Mouse (Mus musculus): Measurements from ENCODE around the gene Crls1. TPM values are rescaled to one million over a fixed set of nuclear protein-coding genes. Genes with fewer than 3 reads are reported as not detected.

Crls1 gene
- total and polyA plus RNA-seq, 3 experiments, result 39.2 to 51.7 (median 48.8) TPM

- ATAC-seq (ENCODE audit: extremely low read depth, insufficient number of reproducible peaks, low FRiP score, poor library complexity, severe bottlenecking), result no peak
- Histone ChIP-seq H3K4me3 (ENCODE audit: low read depth, low read length) (no peak overlapping the region), H3K27me3 (ENCODE audit: insufficient read depth, low read length) (peaks cover 5% of the 10 kb centered on the region), H3K4me1 (ENCODE audit: insufficient read depth, low read depth, low read length) (peaks cover 2% of the 10 kb centered on the region; the same call in 1 of the 2 replicates), H3K9me3 (replicated peaks) (no peaks in the 10 kb centered on the region), H3K36me3 (replicated peaks) (no peaks in the 10 kb centered on the region)
- TF ChIP-seq GATA2 (IDR thresholded peaks at IDR 0.05; ENCODE audit: borderline replicate concordance, low read depth, low read length), result no peak
- TF ChIP-seq POLR2AphosphoS5 (IDR thresholded peaks at IDR 0.05; ENCODE audit: insufficient replicate concordance, low read depth, low read length), result no peak
- no peak for TF ChIP-seq TAL1 (conservative IDR thresholded peaks at IDR 0.05; ENCODE audit: low read depth, low read length)
- TF ChIP-seq GATA1 (IDR thresholded peaks at IDR 0.05; ENCODE audit: borderline replicate concordance, low read length), result no peak
- no peak for TF ChIP-seq CTCF (IDR thresholded peaks at IDR 0.05; ENCODE audit: low read depth, low read length)
- no peak for DNase-seq (ENCODE audit: low spot score)
Observed at GRCm38 (mm10) chr2:132901636-132902035, 55.2 kb downstream of the Crls1 start.

GRCm38 (mm10) chr2:132902056-132902455 is 55.6 kb downstream of the Crls1 start:
- Histone ChIP-seq H3K4me1 (ENCODE audit: insufficient read depth, low read depth, low read length) (peaks cover 4% of the 10 kb centered on the region; the same call in 1 of the 2 replicates), H3K36me3 (replicated peaks) (no peaks in the 10 kb centered on the region), H3K9me3 (replicated peaks) (no peaks in the 10 kb centered on the region), H3K4me3 (ENCODE audit: low read depth, low read length) (no peak overlapping the region), H3K27me3 (ENCODE audit: insufficient read depth, low read length) (0 out of 2 replicates have a peak, but pooled peaks cover 3% of the 10 kb centered on the region)
- TF ChIP-seq POLR2AphosphoS5 (IDR thresholded peaks at IDR 0.05; ENCODE audit: insufficient replicate concordance, low read depth, low read length) (no peak), TAL1 (conservative IDR thresholded peaks at IDR 0.05; ENCODE audit: low read depth, low read length) (no peak), GATA2 (IDR thresholded peaks at IDR 0.05; ENCODE audit: borderline replicate concordance, low read depth, low read length) (no peak), GATA1 (IDR thresholded peaks at IDR 0.05; ENCODE audit: borderline replicate concordance, low read length) (no peak), CTCF (IDR thresholded peaks at IDR 0.05; ENCODE audit: low read depth, low read length) (no peak)
- DNase-seq (ENCODE audit: low spot score) (no peak), ATAC-seq (ENCODE audit: extremely low read depth, insufficient number of reproducible peaks, low FRiP score, poor library complexity, severe bottlenecking) (no peak)

GRCm38 (mm10) chr2:132903498-132903897 is 57.0 kb downstream of the Crls1 start:
- H3K27me3 ChIP-seq (ENCODE audit: insufficient read depth, low read length), result no peaks in the 10 kb centered on the region
- ATAC-seq (ENCODE audit: extremely low read depth, insufficient number of reproducible peaks, low FRiP score, poor library complexity, severe bottlenecking) (peak; percentile 58; the same call in 1 of the 2 replicates), DNase-seq (ENCODE audit: low spot score) (peak; percentile 21)
- no peaks in the 10 kb centered on the region for H3K36me3 ChIP-seq (replicated peaks)
- H3K4me3 ChIP-seq (ENCODE audit: low read depth, low read length), result no peak overlapping the region
- TF ChIP-seq GATA1 (IDR thresholded peaks at IDR 0.05; ENCODE audit: borderline replicate concordance, low read length) (no peak), CTCF (IDR thresholded peaks at IDR 0.05; ENCODE audit: low read depth, low read length) (peak; percentile 30)
- no peaks in the 10 kb centered on the region for H3K9me3 ChIP-seq (replicated peaks)
- peaks cover 4% of the 10 kb centered on the region; the same call in 1 of the 2 replicates for H3K4me1 ChIP-seq (ENCODE audit: insufficient read depth, low read depth, low read length)

- TF ChIP-seq TAL1 (conservative IDR thresholded peaks at IDR 0.05; ENCODE audit: low read depth, low read length) (no peak), CTCF (IDR thresholded peaks at IDR 0.05; ENCODE audit: low read depth, low read length) (no peak), GATA1 (IDR thresholded peaks at IDR 0.05; ENCODE audit: borderline replicate concordance, low read length) (no peak), POLR2AphosphoS5 (IDR thresholded peaks at IDR 0.05; ENCODE audit: insufficient replicate concordance, low read depth, low read length) (no peak), GATA2 (IDR thresholded peaks at IDR 0.05; ENCODE audit: borderline replicate concordance, low read depth, low read length) (no peak)
- no peak for ATAC-seq (ENCODE audit: extremely low read depth, insufficient number of reproducible peaks, low FRiP score, poor library complexity, severe bottlenecking)
- DNase-seq (ENCODE audit: low spot score), result no peak
- H3K4me3 ChIP-seq (ENCODE audit: low read depth, low read length), result no peak overlapping the region
- H3K27me3 ChIP-seq (ENCODE audit: insufficient read depth, low read length), result no peaks in the 10 kb centered on the region
- no peaks in the 10 kb centered on the region for H3K36me3 ChIP-seq (replicated peaks)
- no peaks in the 10 kb centered on the region for H3K9me3 ChIP-seq (replicated peaks)
- peaks cover 4% of the 10 kb centered on the region; the same call in 1 of the 2 replicates for H3K4me1 ChIP-seq (ENCODE audit: insufficient read depth, low read depth, low read length)
Observed at GRCm38 (mm10) chr2:132904961-132905360, 58.5 kb downstream of the Crls1 start.

- peaks cover 4% of the 10 kb centered on the region; the same call in 1 of the 2 replicates for H3K4me1 ChIP-seq (ENCODE audit: insufficient read depth, low read depth, low read length)
- TF ChIP-seq GATA2 (IDR thresholded peaks at IDR 0.05; ENCODE audit: borderline replicate concordance, low read depth, low read length) (no peak), TAL1 (conservative IDR thresholded peaks at IDR 0.05; ENCODE audit: low read depth, low read length) (no peak), GATA1 (IDR thresholded peaks at IDR 0.05; ENCODE audit: borderline replicate concordance, low read length) (no peak), CTCF (IDR thresholded peaks at IDR 0.05; ENCODE audit: low read depth, low read length) (no peak; the same call in 1 of the 2 replicates), POLR2AphosphoS5 (IDR thresholded peaks at IDR 0.05; ENCODE audit: insufficient replicate concordance, low read depth, low read length) (no peak)
- no peaks in the 10 kb centered on the region for H3K36me3 ChIP-seq (replicated peaks)
- ATAC-seq (ENCODE audit: extremely low read depth, insufficient number of reproducible peaks, low FRiP score, poor library complexity, severe bottlenecking) (no peak), DNase-seq (ENCODE audit: low spot score) (no peak)
- no peaks in the 10 kb centered on the region for H3K9me3 ChIP-seq (replicated peaks)
- H3K4me3 ChIP-seq (ENCODE audit: low read depth, low read length), result no peak overlapping the region
- no peaks in the 10 kb centered on the region for H3K27me3 ChIP-seq (ENCODE audit: insufficient read depth, low read length)
Observed at GRCm38 (mm10) chr2:132906763-132907162, 60.3 kb downstream of the Crls1 start.

GRCm38 (mm10) chr2:132914785-132915184 is 68.3 kb downstream of the Crls1 start:
- H3K36me3 ChIP-seq (replicated peaks), result no peaks in the 10 kb centered on the region
- no peak for TF ChIP-seq GATA2 (IDR thresholded peaks at IDR 0.05; ENCODE audit: borderline replicate concordance, low read depth, low read length)
- no peak for TF ChIP-seq TAL1 (conservative IDR thresholded peaks at IDR 0.05; ENCODE audit: low read depth, low read length)
- TF ChIP-seq GATA1 (IDR thresholded peaks at IDR 0.05; ENCODE audit: borderline replicate concordance, low read length), result no peak
- no peak for TF ChIP-seq POLR2AphosphoS5 (IDR thresholded peaks at IDR 0.05; ENCODE audit: insufficient replicate concordance, low read depth, low read length)
- no peak for TF ChIP-seq CTCF (IDR thresholded peaks at IDR 0.05; ENCODE audit: low read depth, low read length)
- no peaks in the 10 kb centered on the region for H3K27me3 ChIP-seq (ENCODE audit: insufficient read depth, low read length)
- H3K9me3 ChIP-seq (replicated peaks), result no peaks in the 10 kb centered on the region
- no peak overlapping the region for H3K4me3 ChIP-seq (ENCODE audit: low read depth, low read length)
- no peak for DNase-seq (ENCODE audit: low spot score)
- no peak for ATAC-seq (ENCODE audit: extremely low read depth, insufficient number of reproducible peaks, low FRiP score, poor library complexity, severe bottlenecking)
- no peaks in the 10 kb centered on the region for H3K4me1 ChIP-seq (ENCODE audit: insufficient read depth, low read depth, low read length)

Other genes starting within 250 kb of the Crls1 start
- 4.9 and 5.2 TPM in 2 replicates for gene Shld1, start 159.7 kb upstream of the Crls1 start, total RNA-seq (2014; fragmentation: Nextera tagmentation)
- gene Shld1, start 159.7 kb upstream of the Crls1 start, total RNA-seq (2017), result 15.0 and 19.6 TPM in 2 replicates
- gene Shld1, start 159.7 kb upstream of the Crls1 start, polyA plus RNA-seq (2012), result 1.2 and 2.7 TPM in 2 replicates
- gene Chgb, start 65.4 kb upstream of the Crls1 start, total RNA-seq (2014; fragmentation: Nextera tagmentation), result not detected in 2 replicates
- 0.12 and 0.33 TPM in 2 replicates for gene Chgb, start 65.4 kb upstream of the Crls1 start, total RNA-seq (2017)
- gene Chgb, start 65.4 kb upstream of the Crls1 start, polyA plus RNA-seq (2012), result 0.04 TPM in 1 of 2 replicates, not detected in the other
- 26.0 and 42.0 TPM in 2 replicates for gene Trmt6, start 30.6 kb upstream of the Crls1 start, total RNA-seq (2014; fragmentation: Nextera tagmentation)
- 46.9 and 56.4 TPM in 2 replicates for gene Trmt6, start 30.6 kb upstream of the Crls1 start, total RNA-seq (2017)
- 7.3 and 9.9 TPM in 2 replicates for gene Trmt6, start 30.6 kb upstream of the Crls1 start, polyA plus RNA-seq (2012)
- 35.7 and 36.5 TPM in 2 replicates for gene Mcm8, start 30.5 kb upstream of the Crls1 start, total RNA-seq (2014; fragmentation: Nextera tagmentation)
- gene Mcm8, start 30.5 kb upstream of the Crls1 start, total RNA-seq (2017), result 14.3 and 16.4 TPM in 2 replicates
- 2.6 and 3.2 TPM in 2 replicates for gene Mcm8, start 30.5 kb upstream of the Crls1 start, polyA plus RNA-seq (2012)
- not detected in 2 replicates for gene Lrrn4, start 34.2 kb downstream of the Crls1 start, total RNA-seq (2014; fragmentation: Nextera tagmentation)
- 0.06 and 0.11 TPM in 2 replicates for gene Lrrn4, start 34.2 kb downstream of the Crls1 start, total RNA-seq (2017)
- gene Lrrn4, start 34.2 kb downstream of the Crls1 start, polyA plus RNA-seq (2012), result not detected in 2 replicates
- gene Fermt1, start 99.2 kb downstream of the Crls1 start, total RNA-seq (2014; fragmentation: Nextera tagmentation), result not detected in 2 replicates
- gene Fermt1, start 99.2 kb downstream of the Crls1 start, total RNA-seq (2017), result 0.05 TPM in 1 of 2 replicates, not detected in the other
- not detected in 2 replicates for gene Fermt1, start 99.2 kb downstream of the Crls1 start, polyA plus RNA-seq (2012)